In genomic region chr3:101737197-101737596, GRCm38 (mm10) we compare ENCODE assay signal across 19 mouse cellular contexts.
"Had no signal": no experiment of that assay in that cellular context is flagged by ENCODE, and none has a peak within 500 bp of the region (broad histone marks: within the 10 kb centered on the region; RNA-seq: fewer than 3 reads in every experiment).

No protein-coding gene starts in this region.

- ATAC-seq: midbrain, embryonic 16.5 days had no signal

- H3K36me3 ChIP-seq: midbrain, embryonic 10.5 days; midbrain, embryonic 12.5 days; neural tube, embryonic 13.5 days; neural tube, embryonic 15.5 days; stomach, embryonic 15.5 days had no signal

- H3K4me2 ChIP-seq: lung, embryonic 14.5 days; midbrain, embryonic 12.5 days; neural tube, embryonic 13.5 days; neural tube, embryonic 15.5 days; stomach, embryonic 15.5 days had no signal

- H3K4me3 ChIP-seq: midbrain, embryonic 10.5 days; midbrain, embryonic 12.5 days; myocyte; neural tube, embryonic 13.5 days; neural tube, embryonic 15.5 days; stomach, embryonic 15.5 days had no signal

- H3K27me3 ChIP-seq: midbrain, embryonic 12.5 days; neural tube, embryonic 13.5 days; neural tube, embryonic 15.5 days; stomach, embryonic 15.5 days had no signal

- DNase-seq: lung, adult 18-20 months; lung, embryonic 14.5 days; lung, postnatal 10 days; lung, postnatal 4 days; midbrain, embryonic 14.5 days; retina, postnatal 1 day; right cerebral cortex, adult 18-20 months; right cerebral cortex, postnatal 25 days; right cerebral cortex, postnatal 4 days; thymus, adult 18-20 months; thymus, postnatal 14 days; thymus, postnatal 36 days had no signal

- H3K9ac ChIP-seq: lung, embryonic 14.5 days; midbrain, embryonic 12.5 days; neural tube, embryonic 13.5 days; neural tube, embryonic 15.5 days; stomach, embryonic 15.5 days had no signal

- H3K9me3 ChIP-seq: stomach, embryonic 15.5 days had no signal

- H3K27ac ChIP-seq: midbrain, embryonic 10.5 days; midbrain, embryonic 12.5 days; neural tube, embryonic 13.5 days; neural tube, embryonic 15.5 days; stomach, embryonic 15.5 days had no signal

- H3K4me1 ChIP-seq: midbrain, embryonic 10.5 days; midbrain, embryonic 12.5 days; neural tube, embryonic 13.5 days; neural tube, embryonic 15.5 days; stomach, embryonic 15.5 days had no signal
